Mouse (Mus musculus): ENCODE measurements around the gene C130050O18Rik. TPM values are rescaled to one million over a fixed set of nuclear protein-coding genes. Genes with fewer than 3 reads are reported as not detected.

C130050O18Rik gene
- 0.13 and 0.30 TPM in 2 replicates for polyA plus RNA-seq (2012; rRNA removed)

GRCm38 (mm10) chr5:139404801-139405401 lies at the start of gene C130050O18Rik:
TSS of gene C130050O18Rik (plus strand) at chr5:139405280.

GRCm38 (mm10) chr5:139377468-139378270 lies 27.4 kb upstream of the C130050O18Rik start, which contains the start of gene Gpr146:
TSS of gene Gpr146 (plus strand) at chr5:139377697.

GRCm38 (mm10) chr5:139423026-139423865 lies 18.2 kb downstream of the C130050O18Rik start, which contains the start of gene Gper1:
TSS of gene Gper1 (plus strand) at chr5:139423151.

GRCm38 (mm10) chr5:139460384-139461067 lies 55.4 kb downstream of the C130050O18Rik start, which contains the start of gene 3110082I17Rik:
TSS of gene 3110082I17Rik (minus strand) at chr5:139460527.

Other genes with a start within 250 kb of the C130050O18Rik start
- 60.9 and 61.1 TPM in 2 replicates for gene Sun1, start 204.6 kb upstream of the C130050O18Rik start, polyA plus RNA-seq (2012; rRNA removed)
- 109 and 113 TPM in 2 replicates for gene Get4, start 153.0 kb upstream of the C130050O18Rik start, polyA plus RNA-seq (2012; rRNA removed)
- 2.2 and 3.6 TPM in 2 replicates for gene Adap1, start 79.7 kb upstream of the C130050O18Rik start, polyA plus RNA-seq (2012; rRNA removed)
- 100 and 138 TPM in 2 replicates for gene Cox19, start 53.9 kb upstream of the C130050O18Rik start, polyA plus RNA-seq (2012; rRNA removed)
- 0.05 and 0.24 TPM in 2 replicates for gene Cyp2w1, start 52.7 kb upstream of the C130050O18Rik start, polyA plus RNA-seq (2012; rRNA removed)
- 2.0 and 2.7 TPM in 2 replicates for gene Gpr146, start 27.6 kb upstream of the C130050O18Rik start, polyA plus RNA-seq (2012; rRNA removed)
- gene Gper1, start 17.9 kb downstream of the C130050O18Rik start, polyA plus RNA-seq (2012; rRNA removed), result 0.66 and 0.89 TPM in 2 replicates
- gene 3110082I17Rik, start 55.2 kb downstream of the C130050O18Rik start, polyA plus RNA-seq (2012; rRNA removed), result 24.5 and 63.5 TPM in 2 replicates
- gene Zfand2a, start 79.3 kb downstream of the C130050O18Rik start, polyA plus RNA-seq (2012; rRNA removed), result 10.7 and 16.4 TPM in 2 replicates
- 30.3 and 57.8 TPM in 2 replicates for gene Uncx, start 138.2 kb downstream of the C130050O18Rik start, polyA plus RNA-seq (2012; rRNA removed)